Mouse (Mus musculus) heart, embryonic 13.5 days (tissue): ENCODE data around the gene Ttc7b. TPM values are rescaled to one million over a fixed set of nuclear protein-coding genes. Genes with fewer than 3 reads are reported as not detected.
A peak's percentile ranks its signal among the peaks of the same experiment; 100 is the strongest.

Source experiments
- ATAC-seq: fragments of 200-750 bp; cut with Nextera tagmentation; 2 replicates; pipeline ENCODE4 v1.8.0; 2017; ENCODE audit warnings: moderate TSS enrichment; ENCODE audit not compliant: insufficient number of reproducible peaks, low FRiP score, low TSS enrichment; ENCODE audit errors: extremely low read depth
- H3K27ac ChIP-seq: fragments of 300-500 bp; sonication (generic); replicated peaks from 2 replicates; pipeline ENCODE4 v1.5.1; 2015; ENCODE audit warnings: moderate library complexity, mild to moderate bottlenecking, inconsistent platforms
- H3K27me3 ChIP-seq: fragments of 300-500 bp; sonication (generic); replicated peaks from 2 replicates; pipeline ENCODE4 v1.6.1; 2015; ENCODE audit warnings: mild to moderate bottlenecking, inconsistent platforms
- H3K36me3 ChIP-seq: fragments of 300-500 bp; sonication (generic); 2 replicates; pipeline ENCODE4 v1.6.1; 2015; ENCODE audit warnings: mild to moderate bottlenecking, inconsistent platforms
- H3K4me1 ChIP-seq: fragments of 300-500 bp; sonication (generic); 2 replicates; pipeline ENCODE4 v1.6.1; 2015; ENCODE audit warnings: inconsistent platforms
- H3K4me2 ChIP-seq: fragments of 300-500 bp; sonication (generic); 2 replicates; pipeline ENCODE4 v1.6.1; 2015; ENCODE audit warnings: inconsistent platforms, mild to moderate bottlenecking, moderate library complexity
- H3K4me3 ChIP-seq: fragments of 300-500 bp; sonication (generic); 2 replicates; pipeline ENCODE4 v1.5.1; 2015; ENCODE audit warnings: moderate library complexity, mild to moderate bottlenecking, inconsistent platforms
- H3K9ac ChIP-seq: fragments of 300-500 bp; sonication (generic); 2 replicates; pipeline ENCODE4 v1.6.1; 2015; ENCODE audit warnings: inconsistent platforms, mild to moderate bottlenecking, moderate library complexity
- H3K9me3 ChIP-seq: fragments of 300-500 bp; sonication (generic); 2 replicates; pipeline ENCODE4 v1.6.1; 2016; ENCODE audit warnings: inconsistent platforms
- WGBS: fragments of 180-500 bp; shearing (Covaris S2); methylation state at CpG from one replicate; pipeline ENCODE4 v1.1.7; 2015; ENCODE audit warnings: mixed read lengths; 5-methylcytosine and 5-hydroxymethylcytosine counted together
- polyA plus RNA-seq: library from polyadenylated mRNA; unstranded; fragments of >200 nt; fragmentation: Nextera tagmentation; extraction: Ambion mirVana; gene quantifications from 2 replicates; pipeline ENCODE4 v1.2.1, GENCODE M21; 2015

Ttc7b gene
- polyA plus RNA-seq, 1 experiment from 2014 or later = 6.5 TPM

GRCm38 (mm10) chr12:100298788-100299187 lies 221.8 kb downstream of the Ttc7b start:
- H3K36me3 ChIP-seq = peaks cover 18% of the 10 kb centered on the region
- peaks cover 6% of the 10 kb centered on the region; the same call in 1 of the 2 replicates for H3K9me3 ChIP-seq
- H3K9ac ChIP-seq = no peak overlapping the region
- H3K4me2 ChIP-seq = no peak overlapping the region
- H3K4me1 ChIP-seq = peaks cover 29% of the 10 kb centered on the region
- 84% methylated on average over 2 of the region's 2 CpGs for WGBS
- H3K4me3 ChIP-seq = no peak overlapping the region
- ATAC-seq = no peak
- H3K27me3 ChIP-seq = no peaks in the 10 kb centered on the region
- peak overlapping the region; percentile 17; the same call in 1 of the 2 replicates for H3K27ac ChIP-seq

GRCm38 (mm10) chr12:100297961-100298360 lies 222.7 kb downstream of the Ttc7b start:
- Histone ChIP-seq H3K4me3 (no peak overlapping the region), H3K36me3 (peaks cover 18% of the 10 kb centered on the region), H3K4me1 (peaks cover 29% of the 10 kb centered on the region), H3K9me3 (peaks cover 6% of the 10 kb centered on the region; the same call in 1 of the 2 replicates), H3K4me2 (no peak overlapping the region), H3K27me3 (no peaks in the 10 kb centered on the region), H3K27ac (no peak overlapping the region), H3K9ac (no peak overlapping the region)
- ATAC-seq = no peak
- WGBS = 76% methylated on average over 4 of the region's 4 CpGs

GRCm38 (mm10) chr12:100294457-100294856 lies 226.2 kb downstream of the Ttc7b start:
- WGBS = 81% methylated on average over 2 of the region's 2 CpGs
- Histone ChIP-seq H3K4me3 (no peak overlapping the region), H3K27me3 (no peaks in the 10 kb centered on the region), H3K36me3 (no peaks in the 10 kb centered on the region; the same call in 1 of the 2 replicates), H3K4me1 (peaks cover 42% of the 10 kb centered on the region), H3K27ac (no peak overlapping the region), H3K9ac (no peak overlapping the region), H3K4me2 (no peak overlapping the region), H3K9me3 (peaks cover 6% of the 10 kb centered on the region; the same call in 1 of the 2 replicates)
- no peak for ATAC-seq

GRCm38 (mm10) chr12:100293956-100294355 lies 226.7 kb downstream of the Ttc7b start:
- WGBS = 46% methylated on average over 9 of the region's 9 CpGs
- Histone ChIP-seq H3K4me3 (no peak overlapping the region), H3K27me3 (no peaks in the 10 kb centered on the region), H3K36me3 (no peaks in the 10 kb centered on the region), H3K9me3 (peaks cover 6% of the 10 kb centered on the region; the same call in 1 of the 2 replicates), H3K4me2 (no peak overlapping the region), H3K4me1 (peaks cover 42% of the 10 kb centered on the region), H3K27ac (no peak overlapping the region), H3K9ac (no peak overlapping the region)
- ATAC-seq = no peak

- no peak overlapping the region for H3K27ac ChIP-seq
- H3K36me3 ChIP-seq = no peaks in the 10 kb centered on the region
- H3K4me1 ChIP-seq = peaks cover 36% of the 10 kb centered on the region
- WGBS = 56% methylated on average over 18 of the region's 18 CpGs
- H3K9me3 ChIP-seq = peaks cover 9% of the 10 kb centered on the region; the same call in 1 of the 2 replicates
- peak overlapping the region; percentile 48 for H3K9ac ChIP-seq
- H3K4me3 ChIP-seq = no peak overlapping the region
- H3K4me2 ChIP-seq = no peak overlapping the region
- ATAC-seq = no peak
- H3K27me3 ChIP-seq = no peaks in the 10 kb centered on the region
Measured at GRCm38 (mm10) chr12:100290711-100291685, 229.6 kb downstream of the Ttc7b start.

- Histone ChIP-seq H3K4me1 (peaks cover 36% of the 10 kb centered on the region), H3K4me2 (peak overlapping the region; percentile 12; the same call in 1 of the 2 replicates), H3K27me3 (no peaks in the 10 kb centered on the region), H3K27ac (peak overlapping the region; percentile 73), H3K9me3 (peaks cover 9% of the 10 kb centered on the region; the same call in 1 of the 2 replicates), H3K36me3 (no peaks in the 10 kb centered on the region), H3K9ac (peak overlapping the region; percentile 25; the same call in 1 of the 2 replicates), H3K4me3 (no peak overlapping the region)
- WGBS = 60% methylated on average over 11 of the region's 11 CpGs
- no peak for ATAC-seq
Measured at GRCm38 (mm10) chr12:100290178-100290531, 230.5 kb downstream of the Ttc7b start.

- Histone ChIP-seq H3K4me2 (peak overlapping the region; percentile 12; the same call in 1 of the 2 replicates), H3K4me1 (peaks cover 36% of the 10 kb centered on the region), H3K36me3 (no peaks in the 10 kb centered on the region), H3K9me3 (peaks cover 4% of the 10 kb centered on the region; the same call in 1 of the 2 replicates), H3K27ac (peak overlapping the region; percentile 73), H3K27me3 (no peaks in the 10 kb centered on the region), H3K9ac (peak overlapping the region; percentile 25; the same call in 1 of the 2 replicates), H3K4me3 (no peak overlapping the region)
- 32% methylated on average over 8 of the region's 8 CpGs for WGBS
- ATAC-seq = no peak
Measured at GRCm38 (mm10) chr12:100289267-100290177, 231.1 kb downstream of the Ttc7b start.

- 0 out of 2 replicates have a peak, but pooled peaks cover 3% of the 10 kb centered on the region for H3K9me3 ChIP-seq
- no peak overlapping the region for H3K27ac ChIP-seq
- H3K27me3 ChIP-seq = no peaks in the 10 kb centered on the region
- peaks cover 30% of the 10 kb centered on the region for H3K4me1 ChIP-seq
- H3K36me3 ChIP-seq = no peaks in the 10 kb centered on the region
- no peak overlapping the region for H3K4me2 ChIP-seq
- WGBS = 72% methylated on average over 5 of the region's 5 CpGs
- H3K4me3 ChIP-seq = no peak overlapping the region
- ATAC-seq = no peak
- no peak overlapping the region for H3K9ac ChIP-seq
Measured at GRCm38 (mm10) chr12:100288018-100288417, 232.6 kb downstream of the Ttc7b start.

GRCm38 (mm10) chr12:100287565-100287964 lies 233.1 kb downstream of the Ttc7b start:
- 0 out of 2 replicates have a peak, but pooled peaks cover 3% of the 10 kb centered on the region for H3K9me3 ChIP-seq
- 90% methylated on average over 2 of the region's 2 CpGs for WGBS
- ATAC-seq = no peak
- no peaks in the 10 kb centered on the region for H3K27me3 ChIP-seq
- H3K4me2 ChIP-seq = no peak overlapping the region
- no peak overlapping the region for H3K4me3 ChIP-seq
- no peak overlapping the region for H3K9ac ChIP-seq
- H3K36me3 ChIP-seq = no peaks in the 10 kb centered on the region
- peaks cover 34% of the 10 kb centered on the region for H3K4me1 ChIP-seq
- H3K27ac ChIP-seq = no peak overlapping the region

GRCm38 (mm10) chr12:100283283-100283682 lies 237.3 kb downstream of the Ttc7b start:
- Histone ChIP-seq H3K9ac (no peak overlapping the region), H3K4me1 (peaks cover 27% of the 10 kb centered on the region), H3K27ac (0 out of 2 replicates have a peak overlapping the region, but pooled peaks have one; percentile 66), H3K9me3 (0 out of 2 replicates have a peak, but pooled peaks cover 3% of the 10 kb centered on the region), H3K4me2 (no peak overlapping the region), H3K4me3 (no peak overlapping the region), H3K36me3 (no peaks in the 10 kb centered on the region), H3K27me3 (no peaks in the 10 kb centered on the region; the same call in 1 of the 2 replicates)
- no peak for ATAC-seq
- WGBS = 72% methylated on average over 1 of the region's 1 CpGs
